Mouse (Mus musculus): ENCODE measurements around the gene Nkx1-2. TPM values are rescaled to one million over a fixed set of nuclear protein-coding genes. Genes with fewer than 3 reads are reported as not detected.

The Nkx1-2 gene
- total RNA-seq, 2 experiments from 2014 or later, result not detected

DNA sequence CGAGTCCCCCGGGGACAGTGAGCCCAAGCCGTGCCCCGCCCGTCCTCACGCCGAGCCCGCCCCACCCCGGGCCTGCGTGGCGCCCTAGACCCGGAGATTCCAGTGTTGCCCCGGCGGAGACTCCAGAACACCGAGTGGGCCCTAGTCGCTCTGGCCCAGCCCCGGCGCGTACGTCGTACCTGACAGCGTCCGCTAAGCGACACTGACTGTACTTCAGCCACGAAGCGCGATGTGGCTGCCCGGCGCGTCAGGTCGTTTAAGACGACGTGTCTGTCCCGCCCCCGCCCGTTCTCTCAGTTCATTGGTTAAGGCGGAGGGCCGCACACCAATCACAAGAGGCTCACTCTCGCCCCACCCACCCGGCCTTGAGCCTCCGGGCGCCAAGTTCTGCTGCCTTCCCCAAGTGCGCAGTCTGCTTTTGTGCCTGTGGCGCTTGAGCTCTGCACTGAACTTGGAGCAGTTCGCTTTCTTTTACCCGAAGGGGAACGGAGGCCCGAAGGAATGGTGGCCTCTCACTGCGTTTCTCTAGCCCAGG lies 23.3 kb downstream of the Nkx1-2 start, which contains the start of gene Oat:
Oat (minus strand) TSS at position 283 of the 535 bp plus-strand sequence.
- no peak; the same call in 1 of the 2 replicates for TF ChIP-seq CTCF (IDR thresholded peaks at IDR 0.05)
- H3K4me3 ChIP-seq, result peak within 1 kb of the TSS; percentile 89
- peak within 1 kb of the TSS; percentile 92 for H3K27ac ChIP-seq
- intact Hi-C loops (cut with DNase I), result loop anchor here (5.0 kb wide), 2 partner anchors 61 to 236 kb away; partner anchors contain the start of gene Fam53b
- DNase-seq (ENCODE audit: extremely low spot score in 1 of 2, low spot score in 2 of 2), result peak; percentile 90 to 93

DNA sequence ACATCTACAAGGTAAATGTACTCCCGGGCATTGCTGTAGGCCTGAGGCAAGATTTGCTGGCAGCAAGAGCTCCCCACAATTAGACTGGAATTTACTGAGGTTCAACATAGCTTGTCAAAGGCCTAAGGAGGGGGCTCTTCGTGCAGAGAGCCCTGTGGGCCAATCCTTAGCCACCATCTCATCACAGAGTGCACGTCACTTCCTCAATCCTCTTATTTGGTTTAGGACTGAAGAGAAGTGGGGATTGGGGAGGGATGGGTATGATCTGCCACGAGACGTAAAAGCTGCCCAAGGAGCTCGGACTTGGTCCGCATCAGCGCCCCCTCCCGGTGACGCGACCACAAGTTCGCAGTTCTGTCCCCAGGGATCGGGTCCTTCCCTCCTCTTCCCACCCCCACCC lies 23.8 kb downstream of the Nkx1-2 start:
- DNase-seq (ENCODE audit: extremely low spot score in 1 of 2, low spot score in 2 of 2), result peak; percentile 79 to 82
- peak overlapping the region; percentile 92 for H3K27ac ChIP-seq
- intact Hi-C loops (cut with DNase I), result loop anchor here (5.0 kb wide), 2 partner anchors 62 to 237 kb away; partner anchors contain the start of gene Fam53b
- peak overlapping the region; percentile 89 for H3K4me3 ChIP-seq
- peak; percentile 55 for TF ChIP-seq CTCF (IDR thresholded peaks at IDR 0.05)

DNA sequence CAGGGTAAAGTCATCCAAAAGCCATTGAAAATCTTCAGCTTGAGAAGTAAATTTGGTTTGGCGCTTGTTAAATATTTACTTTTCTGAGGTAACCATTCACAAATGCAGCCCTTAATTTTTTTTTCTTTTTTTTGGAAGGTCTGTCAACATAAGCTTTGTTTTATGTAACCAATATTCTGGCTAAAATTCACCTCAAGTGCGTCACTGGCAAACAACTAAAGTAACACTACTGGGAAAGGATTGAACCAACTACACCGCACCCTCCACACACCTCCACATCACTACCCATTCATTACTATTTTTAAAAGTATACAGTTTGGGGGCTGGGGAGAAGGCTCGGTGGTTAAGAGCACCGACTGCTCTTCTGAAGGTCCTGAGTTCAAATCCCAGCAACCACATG lies 24.8 kb downstream of the Nkx1-2 start:
- DNase-seq (ENCODE audit: extremely low spot score in 1 of 2, low spot score in 2 of 2), result no peak
- no peak overlapping the region for H3K27ac ChIP-seq
- no peak overlapping the region for H3K4me3 ChIP-seq
- intact Hi-C loops (cut with DNase I), result loop anchor here (5.0 kb wide), 2 partner anchors 63 to 238 kb away; partner anchors contain the start of gene Fam53b
- no peak for TF ChIP-seq CTCF (IDR thresholded peaks at IDR 0.05)

DNA sequence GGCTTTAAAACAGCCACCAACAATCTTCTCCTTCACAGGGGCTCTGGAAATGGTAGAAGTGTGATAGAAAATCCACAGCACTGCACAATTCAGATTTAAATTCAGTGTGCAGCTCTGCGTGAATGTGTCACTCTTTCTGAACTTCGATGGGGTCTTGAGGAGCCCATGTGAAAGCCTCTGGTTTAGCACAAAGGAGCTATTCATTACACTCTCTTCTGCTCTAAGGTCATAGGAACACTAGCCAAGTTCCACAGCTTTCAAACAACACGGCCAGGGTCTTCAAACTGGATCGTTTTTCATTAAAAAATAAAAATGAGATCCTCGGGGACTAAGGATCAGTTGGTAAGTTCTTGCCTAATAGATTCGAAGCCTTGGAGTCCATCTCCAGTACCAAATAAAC lies 26.2 kb downstream of the Nkx1-2 start:
- intact Hi-C loops (cut with DNase I), result no loop called here
- DNase-seq (ENCODE audit: extremely low spot score in 1 of 2, low spot score in 2 of 2), result no peak
- no peak for TF ChIP-seq CTCF (IDR thresholded peaks at IDR 0.05)
- Histone ChIP-seq H3K27ac (peak overlapping the region; percentile 50; the same call in 1 of the 2 replicates), H3K4me3 (no peak overlapping the region; the same call in 1 of the 2 replicates)

DNA sequence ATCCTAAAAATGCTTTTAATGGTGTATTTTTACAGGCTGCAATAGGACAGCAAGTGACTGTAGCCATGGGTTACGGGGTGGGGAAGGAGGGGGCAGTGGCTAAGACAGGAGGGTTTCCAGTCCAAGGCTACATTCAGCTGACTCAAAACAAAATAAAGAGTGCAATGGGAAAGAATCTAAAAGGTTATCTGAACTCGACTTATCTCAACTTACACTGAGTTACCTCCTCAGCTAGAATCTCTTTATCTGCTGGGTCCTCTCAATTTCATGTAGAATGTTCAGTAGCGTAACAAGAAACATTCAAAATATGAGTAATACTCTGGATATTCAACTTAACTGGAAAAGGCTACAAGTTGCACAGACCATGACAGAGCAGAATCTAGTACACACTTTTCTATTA lies 26.7 kb downstream of the Nkx1-2 start:
- no peak for TF ChIP-seq CTCF (IDR thresholded peaks at IDR 0.05)
- no peak overlapping the region; the same call in 1 of the 2 replicates for H3K4me3 ChIP-seq
- H3K27ac ChIP-seq, result peak overlapping the region; percentile 50; the same call in 1 of the 2 replicates
- no peak for DNase-seq (ENCODE audit: extremely low spot score in 1 of 2, low spot score in 2 of 2)
- intact Hi-C loops (cut with DNase I), result no loop called here

DNA sequence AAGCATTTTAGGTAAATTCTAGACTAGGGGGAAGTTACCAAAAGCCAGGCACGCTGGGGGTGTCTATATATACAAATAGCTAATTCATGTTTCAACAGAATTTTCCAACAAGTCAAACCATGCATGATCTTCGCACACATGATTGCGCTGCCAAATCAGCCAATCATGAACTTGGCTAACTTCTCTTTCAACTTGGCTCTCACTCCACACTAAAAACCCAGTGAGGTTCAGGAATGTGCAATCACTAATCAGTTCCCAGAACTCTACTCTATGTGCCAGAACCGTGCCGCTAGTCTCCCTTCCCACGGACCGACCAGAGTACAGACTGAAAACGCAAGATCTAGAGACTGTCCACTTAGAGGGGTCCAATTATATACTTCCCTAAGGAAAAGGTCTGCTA lies 28.0 kb downstream of the Nkx1-2 start:
- Histone ChIP-seq H3K27ac (no peak overlapping the region), H3K4me3 (no peak overlapping the region; the same call in 1 of the 2 replicates)
- intact Hi-C loops (cut with DNase I), result no loop called here
- no peak for TF ChIP-seq CTCF (IDR thresholded peaks at IDR 0.05)
- no peak for DNase-seq (ENCODE audit: extremely low spot score in 1 of 2, low spot score in 2 of 2)

DNA sequence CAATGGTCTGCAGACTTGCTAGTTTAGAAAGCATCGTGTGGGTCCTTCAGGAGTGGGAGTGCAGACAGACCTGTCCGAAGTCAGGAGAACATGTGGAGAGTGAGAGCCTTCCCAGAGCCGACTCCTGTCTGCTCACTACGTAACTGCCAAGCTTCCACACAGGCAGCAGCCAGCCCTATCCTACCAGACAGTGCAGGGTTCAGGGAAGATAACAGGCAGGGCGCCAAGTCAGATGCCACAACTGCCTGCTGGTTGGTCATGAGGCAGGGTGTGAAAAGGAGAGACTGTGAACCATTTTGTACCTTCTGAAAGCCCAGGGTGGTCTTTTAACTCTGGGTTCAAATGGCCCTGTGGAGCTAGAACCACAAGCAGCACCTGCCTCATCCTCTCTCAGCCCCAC lies 29.4 kb downstream of the Nkx1-2 start:
- no peak overlapping the region for H3K4me3 ChIP-seq
- intact Hi-C loops (cut with DNase I), result no loop called here
- no peak for TF ChIP-seq CTCF (IDR thresholded peaks at IDR 0.05)
- DNase-seq (ENCODE audit: extremely low spot score in 1 of 2, low spot score in 2 of 2), result no peak
- no peak overlapping the region for H3K27ac ChIP-seq

DNA sequence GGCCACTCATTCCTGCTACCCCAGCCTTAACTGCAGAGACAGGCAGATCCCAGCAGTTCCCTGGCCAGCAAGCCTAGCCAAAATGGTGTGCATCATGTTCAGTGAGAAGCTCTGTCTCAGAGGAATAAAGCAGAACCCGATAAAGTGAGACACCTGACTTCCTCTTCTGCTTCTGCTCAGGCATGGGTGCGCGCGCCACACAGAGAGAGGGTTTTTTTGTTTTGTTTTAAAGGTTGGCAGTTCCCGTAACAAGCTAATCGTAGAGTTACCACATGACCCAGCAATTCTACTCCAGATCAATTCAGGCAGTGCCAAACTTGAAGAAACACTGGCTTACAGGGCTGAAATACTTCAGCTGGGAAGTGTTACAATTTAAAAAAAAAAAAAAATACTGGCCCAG lies 30.6 kb downstream of the Nkx1-2 start:
- Histone ChIP-seq H3K27ac (no peak overlapping the region), H3K4me3 (no peak overlapping the region)
- intact Hi-C loops (cut with DNase I), result no loop called here
- DNase-seq (ENCODE audit: extremely low spot score in 1 of 2, low spot score in 2 of 2), result no peak
- no peak for TF ChIP-seq CTCF (IDR thresholded peaks at IDR 0.05)

DNA sequence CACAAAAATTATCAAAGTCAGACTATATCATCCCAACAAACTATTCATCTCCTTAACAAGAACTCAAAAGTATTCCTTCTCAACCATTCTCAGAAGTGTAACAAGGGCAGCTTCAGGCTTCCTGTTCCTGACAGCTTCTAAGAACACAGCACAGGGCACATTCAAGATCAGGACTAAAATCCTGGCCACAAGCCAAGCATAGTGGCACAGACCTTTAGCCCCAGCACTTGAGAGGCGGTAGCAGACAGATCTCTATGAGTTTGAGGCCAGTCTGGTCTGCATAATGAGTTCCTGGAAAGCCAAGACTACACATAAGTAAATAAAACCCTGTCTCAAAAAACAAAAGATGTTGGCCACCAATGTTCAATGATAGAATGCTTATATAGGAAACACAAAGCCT lies 33.6 kb downstream of the Nkx1-2 start:
- Histone ChIP-seq H3K4me3 (no peak overlapping the region), H3K27ac (no peak overlapping the region)
- DNase-seq (ENCODE audit: extremely low spot score in 1 of 2, low spot score in 2 of 2), result no peak
- intact Hi-C loops (cut with DNase I), result no loop called here
- TF ChIP-seq CTCF (IDR thresholded peaks at IDR 0.05), result no peak

DNA sequence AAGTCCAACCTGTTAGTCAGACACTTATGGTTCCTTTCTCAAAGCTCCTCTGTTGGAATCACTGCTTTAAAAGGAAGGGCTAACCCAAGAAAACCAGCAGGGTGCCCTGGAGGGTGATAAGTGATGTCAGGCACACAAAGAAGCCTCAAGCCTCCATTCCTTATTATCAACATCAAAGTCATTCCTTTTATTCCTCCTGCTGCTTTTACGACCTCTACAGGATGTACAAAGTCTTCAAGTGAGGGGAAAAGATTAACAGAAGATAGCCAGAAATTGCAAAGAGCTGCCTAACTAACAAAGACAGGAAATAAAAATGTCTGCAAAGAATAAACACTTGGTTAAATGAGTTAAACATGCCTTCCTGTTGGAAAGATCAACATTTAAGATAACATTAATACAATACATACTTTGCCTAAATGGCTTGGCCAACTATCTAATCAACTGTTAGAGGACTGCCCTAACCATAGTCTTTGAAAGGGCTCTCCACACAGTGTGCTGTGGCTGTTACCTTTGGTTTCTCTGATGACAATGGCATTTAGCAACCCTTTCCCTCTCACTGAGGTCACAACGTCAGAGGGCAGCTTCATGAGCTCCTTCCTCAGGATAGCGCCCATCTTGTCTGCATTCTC lies 40.2 kb downstream of the Nkx1-2 start:
- Histone ChIP-seq H3K4me3 (no peak overlapping the region), H3K27ac (no peak overlapping the region)
- no peak for DNase-seq (ENCODE audit: extremely low spot score in 1 of 2, low spot score in 2 of 2)
- intact Hi-C loops (cut with DNase I), result no loop called here
- no peak for TF ChIP-seq CTCF (IDR thresholded peaks at IDR 0.05)

DNA sequence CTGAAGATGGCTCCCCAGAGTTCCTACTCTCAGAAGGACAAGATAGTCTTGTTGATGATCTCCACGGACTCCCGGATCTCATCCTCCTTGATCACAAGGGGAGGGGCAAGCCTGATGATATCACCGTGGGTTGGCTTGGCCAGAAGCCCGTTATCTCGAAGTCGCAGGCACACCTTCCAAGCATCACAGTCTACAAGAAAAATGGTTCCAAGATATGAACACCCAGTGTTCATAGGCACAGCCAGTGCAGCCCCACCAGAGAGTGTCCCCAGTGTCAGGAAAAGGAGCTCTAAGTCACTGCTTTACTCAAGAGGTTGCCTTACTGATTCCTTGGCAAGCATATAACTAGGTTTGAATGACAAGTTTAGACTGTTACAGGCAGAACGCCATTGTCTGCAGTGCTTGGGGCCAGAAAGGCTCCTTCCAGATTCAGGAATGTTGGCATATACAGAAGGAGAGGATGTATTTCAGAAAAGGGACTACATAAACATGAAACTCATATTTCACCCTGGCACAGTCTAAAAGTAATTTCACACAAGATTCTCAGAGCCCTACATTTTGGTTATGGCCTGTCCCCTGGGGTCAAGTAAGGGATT lies 41.2 kb downstream of the Nkx1-2 start:
- DNase-seq (ENCODE audit: extremely low spot score in 1 of 2, low spot score in 2 of 2), result no peak
- intact Hi-C loops (cut with DNase I), result no loop called here
- H3K4me3 ChIP-seq, result no peak overlapping the region
- no peak for TF ChIP-seq CTCF (IDR thresholded peaks at IDR 0.05)
- H3K27ac ChIP-seq, result no peak overlapping the region

DNA sequence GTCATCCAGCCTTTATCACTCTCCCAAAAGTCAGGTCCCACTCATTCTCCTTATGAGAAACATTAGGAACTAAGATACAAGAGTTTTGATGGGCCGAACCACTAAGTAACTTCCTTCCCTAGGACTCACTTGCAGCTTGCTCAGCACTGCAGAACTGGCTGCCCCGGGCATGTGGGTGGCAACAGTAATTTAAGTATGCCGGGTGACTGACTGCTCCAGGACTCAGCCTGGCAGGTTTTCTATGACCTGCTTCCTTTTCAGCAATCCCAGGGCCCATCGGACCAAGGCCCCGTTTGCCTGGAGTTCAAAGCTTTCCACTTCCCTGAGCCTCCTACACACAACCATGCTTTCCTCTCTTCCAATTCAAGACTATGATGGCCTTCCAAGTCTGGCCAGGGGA lies 42.9 kb downstream of the Nkx1-2 start:
- TF ChIP-seq CTCF (IDR thresholded peaks at IDR 0.05), result no peak
- intact Hi-C loops (cut with DNase I), result no loop called here

More for the DNA sequence above, 42.9 kb downstream of the Nkx1-2 start:
- no peak for DNase-seq (ENCODE audit: extremely low spot score in 1 of 2, low spot score in 2 of 2)
- Histone ChIP-seq H3K4me3 (no peak overlapping the region), H3K27ac (no peak overlapping the region)

All from left cerebral cortex, adult 2 months (tissue).